Mouse (Mus musculus): ENCODE measurements at regions not wholly inside any gene's neighbourhood (a gene's known extent, or its start where the extent isn't known, plus 50 kb on each side); places are given as distances from the start of the nearest gene placed in this dataset.

- TF ChIP-seq CTCF (IDR thresholded peaks at IDR 0.05; ENCODE audit: low read depth, low read length) = no peak
- no peak for TF ChIP-seq POLR2A (IDR thresholded peaks at IDR 0.05; ENCODE audit: insufficient read depth, low read length)
These were observed 342.0 kb downstream of the Rergl start for GRCm38 (mm10) chr6:139159741-139160140.
